16 mouse cellular contexts compared by ENCODE assay signal in the genomic region with DNA sequence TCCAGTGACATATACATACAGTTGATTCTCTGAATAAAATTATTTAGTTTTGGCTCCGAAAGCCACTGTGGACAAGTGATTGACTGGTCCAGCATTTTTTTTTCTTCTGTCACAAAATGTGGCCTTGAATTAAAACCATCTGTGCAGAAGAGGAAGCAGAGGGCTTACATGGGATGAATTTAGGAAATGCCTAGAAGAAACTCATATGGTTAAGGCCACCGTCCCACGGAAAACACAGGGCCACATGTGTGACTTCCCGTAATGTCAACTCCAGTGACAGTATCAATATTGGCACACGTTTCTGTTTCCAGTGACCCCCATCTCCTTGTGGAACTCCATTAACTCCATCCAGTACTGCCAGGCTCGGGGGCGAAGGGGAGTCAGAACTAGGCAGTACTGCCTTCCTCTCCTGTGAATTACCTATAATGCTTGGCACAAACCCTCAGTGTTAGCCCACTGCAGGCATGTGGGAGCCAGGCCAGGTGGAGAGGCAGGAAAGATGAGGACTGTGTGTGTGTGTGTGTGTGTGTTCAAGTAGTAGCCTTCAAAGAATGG. TPM values are rescaled to one million over a fixed set of nuclear protein-coding genes. Genes with fewer than 3 reads are reported as not detected.
DNase-seq lines count a peak whose midpoint lies in the region; ATAC-seq and TF ChIP-seq lines count a peak whose summit lies in the region.
"Had no signal": no experiment of that assay in that cellular context is flagged by ENCODE, and none has a peak within 500 bp of the region (broad histone marks: within the 10 kb centered on the region; RNA-seq: fewer than 3 reads in every experiment).

No protein-coding gene starts in this region.

- H3K9ac ChIP-seq in hindbrain, postnatal 0 days (replicated peaks; ENCODE audit: low read length) = no peak overlapping the region
- H3K9ac ChIP-seq: limb, embryonic 13.5 days; midbrain, embryonic 13.5 days; neural tube, embryonic 12.5 days had no signal

- peak; percentile 59 for ATAC-seq in granulocyte monocyte progenitor cell, adult 5-6 weeks (replicated peaks; ENCODE audit: poor library complexity, severe bottlenecking)
- ATAC-seq in hindbrain, postnatal 0 days = no peak
- ATAC-seq: hindbrain, embryonic 16.5 days; midbrain, embryonic 13.5 days had no signal

- intact Hi-C loops in gastrocnemius, adult 2 months (cut with DNase I) = no loop called here

- no peaks in the 10 kb centered on the region for H3K36me3 ChIP-seq in hindbrain, postnatal 0 days (ENCODE audit: insufficient read depth, low read length)
- H3K36me3 ChIP-seq: heart, embryonic 10.5 days; limb, embryonic 13.5 days; midbrain, embryonic 13.5 days; neural tube, embryonic 12.5 days had no signal

- H3K4me2 ChIP-seq in hindbrain, postnatal 0 days (ENCODE audit: low read depth, low read length) = no peak overlapping the region
- H3K4me2 ChIP-seq: limb, embryonic 13.5 days; midbrain, embryonic 13.5 days; neural tube, embryonic 12.5 days had no signal

- H3K9me3 ChIP-seq in hindbrain, postnatal 0 days (ENCODE audit: low read length) = no peaks in the 10 kb centered on the region
- H3K9me3 ChIP-seq: heart, embryonic 10.5 days; limb, embryonic 13.5 days; midbrain, embryonic 13.5 days; neural tube, embryonic 12.5 days had no signal

- H3K4me1 ChIP-seq in hindbrain, postnatal 0 days (ENCODE audit: insufficient read depth, low read length) = peaks cover 4% of the 10 kb centered on the region; the same call in 1 of the 2 replicates

- peak overlapping the region; percentile 38 for H3K27ac ChIP-seq in gastrocnemius, adult 2 months
- H3K27ac ChIP-seq in layer of hippocampus, adult 2 months = peak overlapping the region; percentile 88; the same call in 1 of the 2 replicates
- no peak overlapping the region for H3K27ac ChIP-seq in hindbrain, postnatal 0 days
- H3K27ac ChIP-seq: heart, embryonic 10.5 days; limb, embryonic 13.5 days; midbrain, embryonic 13.5 days; neural tube, embryonic 12.5 days had no signal

- WGBS in hindbrain, postnatal 0 days = 80% methylated on average over 7 of the region's 7 CpGs

- no peak for DNase-seq in gastrocnemius, adult 2 months
- DNase-seq in gastrocnemius, postnatal 25 days = no peak
- DNase-seq in layer of hippocampus, adult 2 months (ENCODE audit: low spot score in 2 of 2) = no peak
- DNase-seq in layer of hippocampus, adult 9-11 months = no peak
- peak; percentile 55 for DNase-seq in 416B (ENCODE audit: low read depth)
- no peak for DNase-seq in adrenal gland, adult 2 months
- DNase-seq in hindbrain, postnatal 0 days (ENCODE audit: low spot score) = no peak
- DNase-seq: adrenal gland, postnatal 25 days; cerebellum, adult 18-20 months had no signal

- peaks cover 33% of the 10 kb centered on the region for H3K27me3 ChIP-seq in hindbrain, postnatal 0 days (ENCODE audit: insufficient read depth, low read length)

- TF ChIP-seq CTCF in gastrocnemius, adult 2 months (IDR thresholded peaks at IDR 0.05) = no peak
- no peak for TF ChIP-seq CTCF in layer of hippocampus, adult 2 months (conservative IDR thresholded peaks at IDR 0.05)
- no peak for TF ChIP-seq CTCF in hindbrain, postnatal 0 days (IDR thresholded peaks at IDR 0.05; ENCODE audit: low read depth)

- H3K4me3 ChIP-seq in gastrocnemius, adult 2 months = no peak overlapping the region
- H3K4me3 ChIP-seq in layer of hippocampus, adult 2 months = no peak overlapping the region
- no peak overlapping the region for H3K4me3 ChIP-seq in hindbrain, postnatal 0 days (ENCODE audit: low read length)
- H3K4me3 ChIP-seq: erythroblast, embryonic 14.5 days; heart, embryonic 10.5 days; limb, embryonic 13.5 days; midbrain, embryonic 13.5 days; neural tube, embryonic 12.5 days had no signal

RNA-seq across cellular contexts. Expression of gene H2-DMb2, which starts 0.6 kb away (rescaled TPM):
- under 1 TPM; 0.46 to 0.47 TPM for total RNA-seq in gastrocnemius, adult 2 months (2021)
- total RNA-seq in gastrocnemius, postnatal 25 days (2021) = under 1 TPM; 0.28 to 0.67 TPM
- under 1 TPM; 0.77 to 0.96 TPM for total RNA-seq in layer of hippocampus, adult 2 months (2021)
- 3.2 and 3.6 TPM in 2 replicates for total RNA-seq in granulocyte monocyte progenitor cell, adult 5-6 weeks (2014; fragmentation: Nextera tagmentation)
- total RNA-seq in granulocyte monocyte progenitor cell, adult 5-6 weeks (2017) = 3.8 and 7.1 TPM in 2 replicates
- total RNA-seq in adrenal gland, adult 2 months (2021) = 1 to 10 TPM; 2.0 to 3.4 TPM
- polyA plus RNA-seq in adrenal gland, adult 2 months (2012; rRNA removed) = 1.3 and 2.3 TPM in 2 replicates
- total RNA-seq in hindbrain, postnatal 0 days (2014; rRNA removed) = 0.16 TPM in 1 of 2 replicates, not detected in the other
- 0.58 and 0.59 TPM in 2 replicates for polyA plus RNA-seq in hindbrain, postnatal 0 days (2015; fragmentation: Nextera tagmentation; extraction: Ambion mirVana)
- polyA plus RNA-seq: erythroblast, embryonic 14.5 days had no signal

RNA-seq across cellular contexts. Expression of gene H2-DMb1, which starts 10.3 kb away (rescaled TPM):
- under 1 TPM; 0.38 to 0.61 TPM for total RNA-seq in gastrocnemius, adult 2 months (2021)
- total RNA-seq in gastrocnemius, postnatal 25 days (2021) = 1 to 10 TPM in 1 of 2 experiments, under 1 TPM in 1; 0.43 to 1.2 TPM
- 1 to 10 TPM; 1.8 to 2.5 TPM for total RNA-seq in layer of hippocampus, adult 2 months (2021)
- total RNA-seq in granulocyte monocyte progenitor cell, adult 5-6 weeks (2014; fragmentation: Nextera tagmentation) = 55.3 and 56.9 TPM in 2 replicates
- 47.9 and 48.5 TPM in 2 replicates for total RNA-seq in granulocyte monocyte progenitor cell, adult 5-6 weeks (2017)
- total RNA-seq in adrenal gland, adult 2 months (2021) = 10 to 100 TPM in 1 of 2 experiments, 1 to 10 TPM in 1; 6.4 to 12.3 TPM
- 32.6 and 33.3 TPM in 2 replicates for polyA plus RNA-seq in adrenal gland, adult 2 months (2012; rRNA removed)
- 1.8 and 3.0 TPM in 2 replicates for total RNA-seq in hindbrain, postnatal 0 days (2014; rRNA removed)
- polyA plus RNA-seq in hindbrain, postnatal 0 days (2015; fragmentation: Nextera tagmentation; extraction: Ambion mirVana) = 1.4 and 1.8 TPM in 2 replicates
- polyA plus RNA-seq: erythroblast, embryonic 14.5 days had no signal

RNA-seq across cellular contexts. Expression of gene Brd2, which starts 20.1 kb away (rescaled TPM):
- 10 to 100 TPM; 70.3 to 88.9 TPM for total RNA-seq in gastrocnemius, adult 2 months (2021)
- total RNA-seq in gastrocnemius, postnatal 25 days (2021) = 10 to 100 TPM; 66.7 to 69.1 TPM
- 100 to 1,000 TPM; 196 to 200 TPM for total RNA-seq in layer of hippocampus, adult 2 months (2021)
- total RNA-seq in granulocyte monocyte progenitor cell, adult 5-6 weeks (2014; fragmentation: Nextera tagmentation) = 165 and 218 TPM in 2 replicates
- total RNA-seq in granulocyte monocyte progenitor cell, adult 5-6 weeks (2017) = 273 and 284 TPM in 2 replicates
- 100 to 1,000 TPM; 173 to 286 TPM for total RNA-seq in adrenal gland, adult 2 months (2021)
- polyA plus RNA-seq in adrenal gland, adult 2 months (2012; rRNA removed) = 103 and 104 TPM in 2 replicates
- 180 and 195 TPM in 2 replicates for total RNA-seq in hindbrain, postnatal 0 days (2014; rRNA removed)
- polyA plus RNA-seq in hindbrain, postnatal 0 days (2015; fragmentation: Nextera tagmentation; extraction: Ambion mirVana) = 101 and 108 TPM in 2 replicates

RNA-seq across cellular contexts. Expression of gene H2-DMa, which starts 23.2 kb away (rescaled TPM):
- total RNA-seq in gastrocnemius, adult 2 months (2021) = 1 to 10 TPM; 3.0 to 3.1 TPM
- total RNA-seq in gastrocnemius, postnatal 25 days (2021) = 1 to 10 TPM; 2.8 to 3.1 TPM
- total RNA-seq in layer of hippocampus, adult 2 months (2021) = 10 to 100 TPM; 26.2 to 33.1 TPM
- total RNA-seq in granulocyte monocyte progenitor cell, adult 5-6 weeks (2014; fragmentation: Nextera tagmentation) = 97.2 and 116 TPM in 2 replicates
- 40.2 and 41.8 TPM in 2 replicates for total RNA-seq in granulocyte monocyte progenitor cell, adult 5-6 weeks (2017)
- total RNA-seq in adrenal gland, adult 2 months (2021) = 10 to 100 TPM; 14.4 to 18.9 TPM
- polyA plus RNA-seq in adrenal gland, adult 2 months (2012; rRNA removed) = 24.2 and 27.4 TPM in 2 replicates
- 30.9 and 31.3 TPM in 2 replicates for total RNA-seq in hindbrain, postnatal 0 days (2014; rRNA removed)
- 23.5 and 24.1 TPM in 2 replicates for polyA plus RNA-seq in hindbrain, postnatal 0 days (2015; fragmentation: Nextera tagmentation; extraction: Ambion mirVana)

RNA-seq across cellular contexts. Expression of gene Tap1, which starts 44.8 kb away (rescaled TPM):
- 1 to 10 TPM in 1 of 2 experiments, under 1 TPM in 1; 0.74 to 1.5 TPM for total RNA-seq in gastrocnemius, adult 2 months (2021)
- total RNA-seq in gastrocnemius, postnatal 25 days (2021) = 1 to 10 TPM; 1.4 to 1.5 TPM
- 1 to 10 TPM; 3.3 to 3.4 TPM for total RNA-seq in layer of hippocampus, adult 2 months (2021)
- total RNA-seq in granulocyte monocyte progenitor cell, adult 5-6 weeks (2014; fragmentation: Nextera tagmentation) = 45.4 and 60.7 TPM in 2 replicates
- 81.6 and 89.7 TPM in 2 replicates for total RNA-seq in granulocyte monocyte progenitor cell, adult 5-6 weeks (2017)
- 10 to 100 TPM; 15.4 to 19.1 TPM for total RNA-seq in adrenal gland, adult 2 months (2021)
- polyA plus RNA-seq in adrenal gland, adult 2 months (2012; rRNA removed) = 44.5 and 44.9 TPM in 2 replicates
- 14.0 and 14.1 TPM in 2 replicates for total RNA-seq in hindbrain, postnatal 0 days (2014; rRNA removed)
- polyA plus RNA-seq in hindbrain, postnatal 0 days (2015; fragmentation: Nextera tagmentation; extraction: Ambion mirVana) = 8.0 and 8.1 TPM in 2 replicates
